Mouse (Mus musculus): ENCODE results near the gene Ptpn3. TPM values are rescaled to one million over a fixed set of nuclear protein-coding genes. Genes with fewer than 3 reads are reported as not detected.
A peak's percentile ranks its signal among the peaks of the same experiment; 100 is the strongest.

The Ptpn3 gene
- total and polyA plus RNA-seq, 3 experiments: 10.7 to 41.5 (median 32.4) TPM

GRCm38 (mm10) chr4:57312256-57313166 lies 10.9 kb upstream of the Ptpn3 start:
- no peaks in the 10 kb centered on the region for H3K79me2 ChIP-seq (replicated peaks; ENCODE audit: control insufficient read depth, insufficient read depth, low read length)
- DNase-seq: no peak
- no peaks in the 10 kb centered on the region for H3K36me3 ChIP-seq (ENCODE audit: control insufficient read depth, insufficient read depth, low read length)
- WGBS: 50% methylated on average over 8 of the region's 8 CpGs
- no peak overlapping the region for H3K27ac ChIP-seq
- no peak overlapping the region for H3K4me3 ChIP-seq
- H3K4me1 ChIP-seq (ENCODE audit: control insufficient read depth, insufficient read depth, low read length): peaks cover 3% of the 10 kb centered on the region; the same call in 1 of the 2 replicates
- H3K27me3 ChIP-seq (ENCODE audit: control insufficient read depth, insufficient read depth, low read length): no peaks in the 10 kb centered on the region
- intact Hi-C loops (cut with DNase I): no loop called here
- no peak overlapping the region for H3K9ac ChIP-seq (ENCODE audit: low read depth, low read length)
- TF ChIP-seq CTCF (IDR thresholded peaks at IDR 0.05) (no peak), EP300 (IDR thresholded peaks at IDR 0.05; ENCODE audit: insufficient read depth, low read depth, low read length) (no peak), POLR2A (IDR thresholded peaks at IDR 0.05; ENCODE audit: insufficient read depth, low read depth, low read length) (no peak)

- DNase-seq: no peak
- H3K27ac ChIP-seq: no peak overlapping the region
- no peak overlapping the region for H3K9ac ChIP-seq (ENCODE audit: low read depth, low read length)
Measured at GRCm38 (mm10) chr4:57311750-57312149, 10.1 kb upstream of the Ptpn3 start.

GRCm38 (mm10) chr4:57308214-57309000 lies 6.8 kb upstream of the Ptpn3 start:
- peak overlapping the region; percentile 42; the same call in 1 of the 2 replicates for H3K27ac ChIP-seq

More at GRCm38 (mm10) chr4:57311750-57312149, 10.1 kb upstream of the Ptpn3 start:
- H3K36me3 ChIP-seq (ENCODE audit: control insufficient read depth, insufficient read depth, low read length): no peaks in the 10 kb centered on the region
- 87% methylated on average over 4 of the region's 4 CpGs for WGBS
- TF ChIP-seq CTCF (IDR thresholded peaks at IDR 0.05) (no peak), EP300 (IDR thresholded peaks at IDR 0.05; ENCODE audit: insufficient read depth, low read depth, low read length) (no peak), POLR2A (IDR thresholded peaks at IDR 0.05; ENCODE audit: insufficient read depth, low read depth, low read length) (no peak)
- intact Hi-C loops (cut with DNase I): no loop called here
- no peaks in the 10 kb centered on the region for H3K79me2 ChIP-seq (replicated peaks; ENCODE audit: control insufficient read depth, insufficient read depth, low read length)
- H3K4me1 ChIP-seq (ENCODE audit: control insufficient read depth, insufficient read depth, low read length): peaks cover 3% of the 10 kb centered on the region; the same call in 1 of the 2 replicates
- H3K4me3 ChIP-seq: no peak overlapping the region
- H3K27me3 ChIP-seq (ENCODE audit: control insufficient read depth, insufficient read depth, low read length): no peaks in the 10 kb centered on the region

GRCm38 (mm10) chr4:57307747-57308146 lies 6.1 kb upstream of the Ptpn3 start:
- no peaks in the 10 kb centered on the region for H3K36me3 ChIP-seq (ENCODE audit: control insufficient read depth, insufficient read depth, low read length)
- intact Hi-C loops (cut with DNase I): loop anchor here (10.0 kb wide), 1 partner anchor 63 kb away; no protein-coding TSS in a partner anchor
- TF ChIP-seq CTCF (IDR thresholded peaks at IDR 0.05) (no peak), POLR2A (IDR thresholded peaks at IDR 0.05; ENCODE audit: insufficient read depth, low read depth, low read length) (no peak), EP300 (IDR thresholded peaks at IDR 0.05; ENCODE audit: insufficient read depth, low read depth, low read length) (no peak)
- peaks cover 3% of the 10 kb centered on the region; the same call in 1 of the 2 replicates for H3K4me1 ChIP-seq (ENCODE audit: control insufficient read depth, insufficient read depth, low read length)
- no peaks in the 10 kb centered on the region for H3K27me3 ChIP-seq (ENCODE audit: control insufficient read depth, insufficient read depth, low read length)
- no peak for DNase-seq
- H3K9ac ChIP-seq (ENCODE audit: low read depth, low read length): no peak overlapping the region
- 67% methylated on average over 4 of the region's 4 CpGs for WGBS
- H3K27ac ChIP-seq: peak overlapping the region; percentile 42; the same call in 1 of the 2 replicates
- H3K4me3 ChIP-seq: no peak overlapping the region
- H3K79me2 ChIP-seq (replicated peaks; ENCODE audit: control insufficient read depth, insufficient read depth, low read length): no peaks in the 10 kb centered on the region

More at GRCm38 (mm10) chr4:57308214-57309000, 6.8 kb upstream of the Ptpn3 start:
- Histone ChIP-seq H3K9ac (ENCODE audit: low read depth, low read length) (peak overlapping the region; percentile 17; the same call in 1 of the 2 replicates), H3K36me3 (ENCODE audit: control insufficient read depth, insufficient read depth, low read length) (no peaks in the 10 kb centered on the region), H3K4me3 (peak overlapping the region; percentile 36), H3K4me1 (ENCODE audit: control insufficient read depth, insufficient read depth, low read length) (peaks cover 3% of the 10 kb centered on the region; the same call in 1 of the 2 replicates), H3K27me3 (ENCODE audit: control insufficient read depth, insufficient read depth, low read length) (no peaks in the 10 kb centered on the region), H3K79me2 (replicated peaks; ENCODE audit: control insufficient read depth, insufficient read depth, low read length) (no peaks in the 10 kb centered on the region)
- 0 out of 2 replicates have a peak, but pooled peaks have one; percentile 54 for TF ChIP-seq EP300 (IDR thresholded peaks at IDR 0.05; ENCODE audit: insufficient read depth, low read depth, low read length)
- peak; percentile 53 for TF ChIP-seq CTCF (IDR thresholded peaks at IDR 0.05)
- no peak for TF ChIP-seq POLR2A (IDR thresholded peaks at IDR 0.05; ENCODE audit: insufficient read depth, low read depth, low read length)
- intact Hi-C loops (cut with DNase I): loop anchor here (10.0 kb wide), 1 partner anchor 64 kb away; no protein-coding TSS in a partner anchor
- DNase-seq: peak; percentile 58 to 63
- WGBS: 16% methylated on average over 26 of the region's 26 CpGs

- H3K27me3 ChIP-seq (ENCODE audit: control insufficient read depth, insufficient read depth, low read length): no peaks in the 10 kb centered on the region
- WGBS: 72% methylated on average over 4 of the region's 4 CpGs
- no peaks in the 10 kb centered on the region for H3K79me2 ChIP-seq (replicated peaks; ENCODE audit: control insufficient read depth, insufficient read depth, low read length)
- intact Hi-C loops (cut with DNase I): loop anchor here (10.0 kb wide), 1 partner anchor 61 kb away; no protein-coding TSS in a partner anchor
- no peak overlapping the region for H3K9ac ChIP-seq (ENCODE audit: low read depth, low read length)
- no peaks in the 10 kb centered on the region for H3K36me3 ChIP-seq (ENCODE audit: control insufficient read depth, insufficient read depth, low read length)
- no peak for DNase-seq
- no peak overlapping the region for H3K4me3 ChIP-seq
- H3K27ac ChIP-seq: no peak overlapping the region
- TF ChIP-seq CTCF (IDR thresholded peaks at IDR 0.05) (no peak), POLR2A (IDR thresholded peaks at IDR 0.05; ENCODE audit: insufficient read depth, low read depth, low read length) (no peak), EP300 (IDR thresholded peaks at IDR 0.05; ENCODE audit: insufficient read depth, low read depth, low read length) (no peak)
- peaks cover 5% of the 10 kb centered on the region for H3K4me1 ChIP-seq (ENCODE audit: control insufficient read depth, insufficient read depth, low read length)
Measured at GRCm38 (mm10) chr4:57306260-57306659, 4.6 kb upstream of the Ptpn3 start.
